Mouse (Mus musculus) ES-E14 (cell line): ENCODE measurements around the gene Agap2. TPM values are rescaled to one million over a fixed set of nuclear protein-coding genes. Genes with fewer than 3 reads are reported as not detected.
"Not testable (repeated sequence)": the region's sequence is repeated elsewhere in the genome, so short reads cannot be mapped to it uniquely, and the experiment has no call there.

Source experiments
- DNase-seq: peaks from one replicate; pipeline ENCODE4 v3.0.0-alpha.2; 2013; ENCODE audit warnings: low read depth, low spot score
- H3K27ac ChIP-seq: 2 replicates; pipeline ENCODE4 v1.5.1; 2012; ENCODE audit warnings: low read depth, mild to moderate bottlenecking, low read length, moderate library complexity, mixed read lengths; ENCODE audit not compliant: poor library complexity, insufficient read depth, severe bottlenecking
- H3K36me3 ChIP-seq: 2 replicates; pipeline ENCODE4 v1.6.1; 2012; ENCODE audit warnings: mild to moderate bottlenecking, low read length, moderate library complexity, mixed read lengths; ENCODE audit not compliant: control insufficient read depth, poor library complexity, insufficient read depth, severe bottlenecking
- H3K4me1 ChIP-seq, 2 experiments: fragments of 150-350 bp in 1 of 2; sonication (generic) in 1 of 2; 2 replicates each; pipeline ENCODE4 v1.6.1; 2012; ENCODE audit warnings: low read length in 2 of 2, mild to moderate bottlenecking in 1 of 2, mixed read lengths in 1 of 2; ENCODE audit not compliant: control insufficient read depth in 2 of 2, insufficient read depth in 2 of 2, poor library complexity in 1 of 2
- H3K4me3 ChIP-seq, 2 experiments: fragments of 150-350 bp in 1 of 2; sonication (generic) in 1 of 2; 2 replicates each; pipeline ENCODE4 v1.5.1; 2012; ENCODE audit warnings: low read length in 2 of 2, low read depth in 1 of 2, mild to moderate bottlenecking in 1 of 2, mixed read lengths in 1 of 2; ENCODE audit not compliant: insufficient read depth in 1 of 2, poor library complexity in 1 of 2, severe bottlenecking in 1 of 2
- H3K9ac ChIP-seq: 2 replicates; pipeline ENCODE4 v1.6.1; 2012; ENCODE audit warnings: low read depth, mild to moderate bottlenecking, low read length, mixed read lengths; ENCODE audit not compliant: poor library complexity, insufficient read depth, severe bottlenecking
- H3K9me3 ChIP-seq: fragments of 150-350 bp; sonication (generic); 2 replicates; pipeline ENCODE4 v1.6.1; 2012; ENCODE audit warnings: low read depth, mild to moderate bottlenecking, low read length; ENCODE audit not compliant: control insufficient read depth, insufficient read depth
- CHD2 ChIP-seq: IDR thresholded peaks from 2 replicates; pipeline ENCODE4 v1.6.1; 2014; ENCODE audit warnings: mild to moderate bottlenecking, low read depth, low read length, inconsistent platforms
- HCFC1 ChIP-seq: IDR thresholded peaks from 2 replicates; pipeline ENCODE4 v1.6.1; 2012; ENCODE audit warnings: low read length, inconsistent platforms, borderline replicate concordance; ENCODE audit not compliant: insufficient read depth
- MAFK ChIP-seq: IDR thresholded peaks from 2 replicates; pipeline ENCODE4 v1.6.1; 2014; ENCODE audit warnings: mild to moderate bottlenecking, low read depth, low read length, inconsistent platforms; ENCODE audit not compliant: insufficient read depth
- ZC3H11A ChIP-seq: IDR thresholded peaks from 2 replicates; pipeline ENCODE4 v1.6.1; 2012; ENCODE audit warnings: low read depth, mild to moderate bottlenecking, inconsistent platforms, low read length, borderline replicate concordance
- ZNF384 ChIP-seq: IDR thresholded peaks from 2 replicates; pipeline ENCODE4 v1.6.1; 2012; ENCODE audit warnings: low read depth, low read length, inconsistent platforms
- in situ Hi-C, 2 experiments: fragments of 600-800 bp; cut with MboI; formaldehyde crosslinking; loops; one replicate each; pipeline ENCODE4 v1.15.1; 2025; ENCODE audit warnings: low sequenced_read_pairs in 2 of 2, inconsistent platforms in 1 of 2; ENCODE audit not compliant: unreplicated experiment in 2 of 2
- total RNA-seq: library from RNA; depleted of rRNA; stranded (reverse); fragments of 300-350 nt; gene quantifications from 2 replicates; pipeline ENCODE4 v1.2.3, GENCODE M21; 2012

Agap2 gene
- total RNA-seq, 1 experiment = 1.4 TPM

DNA sequence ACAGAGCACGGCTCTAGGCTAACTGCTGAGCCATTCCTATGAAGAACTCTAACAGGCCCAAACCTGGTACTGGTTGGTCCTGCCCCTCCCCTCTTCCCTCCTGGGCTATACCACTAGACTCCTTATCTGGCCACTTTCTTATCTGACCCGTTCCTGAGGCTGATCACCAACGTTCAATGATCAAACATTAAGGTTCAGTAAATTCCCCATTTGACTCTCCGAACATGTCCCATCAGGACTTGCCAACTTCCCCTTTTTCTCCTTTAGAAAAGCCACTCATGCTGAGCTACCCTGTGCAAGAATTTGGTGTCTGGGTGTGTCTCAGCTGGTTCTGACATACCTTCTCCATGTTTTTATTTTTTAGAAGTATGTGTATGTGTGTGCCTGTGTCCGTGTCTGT is 51.5 kb downstream of the Agap2 start:
- Histone ChIP-seq H3K27ac (no peak overlapping the region), H3K4me3 (no peak overlapping the region), H3K4me1 (peaks cover 0 to 9% of the 10 kb centered on the region in 2 experiments; a peak in 1 of 4 replicates), H3K36me3 (no peaks in the 10 kb centered on the region), H3K9ac (no peak overlapping the region), H3K9me3 (no peaks in the 10 kb centered on the region)
- TF ChIP-seq ZC3H11A (no peak), CHD2 (no peak), HCFC1 (no peak), ZNF384 (no peak), MAFK (no peak)
- DNase-seq = no peak
- in situ Hi-C loops = no loop called here

DNA sequence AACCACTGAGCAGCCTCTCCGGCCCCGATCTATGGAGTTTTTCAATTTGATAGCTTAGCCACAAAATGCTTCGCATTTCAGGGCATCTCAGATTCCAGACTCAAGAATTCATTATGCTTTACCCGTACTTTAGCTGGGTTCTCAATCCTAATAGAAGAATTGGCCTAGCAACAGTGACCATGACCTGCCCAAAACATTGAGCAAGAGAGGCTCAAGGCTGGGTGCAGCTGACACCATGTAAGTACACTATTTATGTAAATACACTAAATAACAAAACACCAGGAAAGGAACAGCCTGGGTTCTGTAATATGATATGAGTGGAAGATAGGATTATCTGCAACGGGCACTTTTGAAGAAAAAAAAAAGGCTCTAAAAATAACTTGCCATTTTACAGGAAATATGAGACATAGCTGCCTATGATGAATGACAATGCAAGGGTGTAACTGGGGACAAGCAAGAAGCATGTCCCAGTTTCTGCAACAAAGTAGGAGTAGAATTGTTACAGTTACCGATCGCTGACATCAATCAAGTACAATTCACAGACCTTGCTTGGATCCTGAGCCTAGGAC is 52.7 kb downstream of the Agap2 start:
- no peak overlapping the region for H3K27ac ChIP-seq
- H3K4me1 ChIP-seq = peaks cover 0 to 11% of the 10 kb centered on the region in 2 experiments; a peak in 1 of 4 replicates
- H3K9ac ChIP-seq = no peak overlapping the region
- TF ChIP-seq CHD2 (no peak), ZNF384 (no peak), HCFC1 (no peak), ZC3H11A (no peak), MAFK (no peak)
- H3K4me3 ChIP-seq = no peak overlapping the region
- H3K36me3 ChIP-seq = no peaks in the 10 kb centered on the region
- no peaks in the 10 kb centered on the region for H3K9me3 ChIP-seq
- DNase-seq = no peak
- in situ Hi-C loops = no loop called here

DNA sequence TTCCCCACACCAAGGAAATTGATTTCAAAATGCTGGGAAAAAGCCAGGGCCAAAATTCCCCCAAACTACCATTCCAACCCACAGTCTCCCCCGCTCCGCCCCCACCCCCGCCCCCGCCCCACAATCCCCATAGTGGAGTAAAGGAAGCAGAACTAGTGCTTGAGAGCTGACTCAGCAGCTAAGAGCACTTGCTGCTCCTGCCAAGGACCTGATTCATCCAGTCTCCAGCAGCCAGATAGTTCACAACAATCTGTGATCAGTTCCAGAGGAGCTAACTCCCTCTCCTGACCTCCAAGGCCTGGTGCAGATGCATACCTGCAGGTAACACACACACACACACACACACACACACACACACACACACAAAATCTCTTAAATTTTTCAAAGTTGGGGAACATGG is 54.3 kb downstream of the Agap2 start:
- H3K9ac ChIP-seq = no peak overlapping the region
- no peak for DNase-seq
- H3K27ac ChIP-seq = no peak overlapping the region
- TF ChIP-seq CHD2 (no peak), ZNF384 (no peak), MAFK (peak; percentile 77; the same call in 1 of the 2 replicates)
- in situ Hi-C loops = no loop called here
- no peaks in the 10 kb centered on the region for H3K9me3 ChIP-seq
- H3K4me1 ChIP-seq = peaks cover 0 to 11% of the 10 kb centered on the region in 2 experiments; a peak in 1 of 4 replicates
- H3K4me3 ChIP-seq = no peak overlapping the region
- H3K36me3 ChIP-seq = no peaks in the 10 kb centered on the region

DNA sequence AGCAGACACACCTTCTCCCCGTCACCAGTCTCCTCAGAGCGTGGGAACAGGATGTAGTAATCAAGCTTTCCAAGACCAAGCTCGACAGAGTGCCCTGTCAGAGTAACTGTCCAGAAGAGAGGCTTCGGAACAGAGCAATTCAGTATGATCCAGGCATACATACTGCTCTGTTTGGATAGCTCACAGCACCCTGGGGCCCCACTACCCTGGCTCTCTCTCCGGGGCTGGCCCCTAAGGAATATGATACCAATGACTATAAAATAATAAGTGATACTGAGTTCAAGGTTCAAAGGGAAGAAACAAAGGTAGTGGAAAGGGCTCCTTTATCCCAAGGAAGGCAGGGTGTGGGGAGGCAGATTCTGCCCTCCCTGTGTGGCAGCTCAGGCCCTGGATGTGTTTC is 57.4 kb downstream of the Agap2 start:
- H3K9me3 ChIP-seq = no peaks in the 10 kb centered on the region
- in situ Hi-C loops = no loop called here
- no peaks in the 10 kb centered on the region for H3K36me3 ChIP-seq
- DNase-seq = no peak
- no peak for TF ChIP-seq MAFK
- no peak for TF ChIP-seq ZNF384
- no peak for TF ChIP-seq ZC3H11A
- TF ChIP-seq CHD2 = no peak
- no peak for TF ChIP-seq HCFC1
- no peak overlapping the region for H3K27ac ChIP-seq
- peaks cover 0 to 9% of the 10 kb centered on the region in 2 experiments; a peak in 1 of 4 replicates for H3K4me1 ChIP-seq
- H3K4me3 ChIP-seq = no peak overlapping the region
- no peak overlapping the region for H3K9ac ChIP-seq

DNA sequence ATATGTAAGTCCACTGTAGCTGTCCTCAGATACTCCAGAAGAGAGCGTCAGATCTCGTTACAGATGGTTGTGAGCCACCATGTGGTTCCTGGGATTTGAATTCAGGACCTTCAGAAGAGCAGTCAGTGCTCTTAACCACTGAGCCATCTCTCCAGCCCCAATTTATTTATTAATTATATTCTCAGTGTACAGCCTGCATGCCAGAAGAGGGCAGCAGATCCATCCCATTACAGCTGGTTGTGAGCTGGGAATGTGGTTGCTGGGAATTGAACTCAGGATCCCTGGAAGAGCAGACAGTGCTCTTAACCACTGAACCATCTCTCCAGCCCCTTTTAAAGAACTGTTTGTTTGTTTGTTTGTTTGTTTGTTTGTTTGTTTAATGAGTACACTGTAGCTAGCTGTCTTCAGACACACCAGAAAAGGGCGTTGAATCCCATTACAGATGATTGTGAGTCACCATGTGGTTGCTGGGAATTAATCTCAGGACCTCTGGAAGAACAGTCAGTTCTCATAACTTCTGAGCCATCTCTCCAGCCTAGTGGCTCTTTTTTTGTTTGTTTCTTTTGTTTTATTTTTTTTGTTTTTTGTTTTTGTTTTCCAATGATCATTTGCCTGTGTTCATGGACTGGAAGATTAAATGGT is 59.4 kb downstream of the Agap2 start:
- H3K9me3 ChIP-seq, DNase-seq, H3K4me3 ChIP-seq, H3K27ac ChIP-seq, H3K4me1 ChIP-seq, H3K36me3 ChIP-seq, H3K9ac ChIP-seq, in situ Hi-C loops: not testable (repeated sequence)
